Mouse (Mus musculus): ENCODE results near the gene Rpl22. TPM values are rescaled to one million over a fixed set of nuclear protein-coding genes. Genes with fewer than 3 reads are reported as not detected.

The Rpl22 gene
- polyA plus RNA-seq, 1 experiment from 2014 or later, result 161 TPM

DNA sequence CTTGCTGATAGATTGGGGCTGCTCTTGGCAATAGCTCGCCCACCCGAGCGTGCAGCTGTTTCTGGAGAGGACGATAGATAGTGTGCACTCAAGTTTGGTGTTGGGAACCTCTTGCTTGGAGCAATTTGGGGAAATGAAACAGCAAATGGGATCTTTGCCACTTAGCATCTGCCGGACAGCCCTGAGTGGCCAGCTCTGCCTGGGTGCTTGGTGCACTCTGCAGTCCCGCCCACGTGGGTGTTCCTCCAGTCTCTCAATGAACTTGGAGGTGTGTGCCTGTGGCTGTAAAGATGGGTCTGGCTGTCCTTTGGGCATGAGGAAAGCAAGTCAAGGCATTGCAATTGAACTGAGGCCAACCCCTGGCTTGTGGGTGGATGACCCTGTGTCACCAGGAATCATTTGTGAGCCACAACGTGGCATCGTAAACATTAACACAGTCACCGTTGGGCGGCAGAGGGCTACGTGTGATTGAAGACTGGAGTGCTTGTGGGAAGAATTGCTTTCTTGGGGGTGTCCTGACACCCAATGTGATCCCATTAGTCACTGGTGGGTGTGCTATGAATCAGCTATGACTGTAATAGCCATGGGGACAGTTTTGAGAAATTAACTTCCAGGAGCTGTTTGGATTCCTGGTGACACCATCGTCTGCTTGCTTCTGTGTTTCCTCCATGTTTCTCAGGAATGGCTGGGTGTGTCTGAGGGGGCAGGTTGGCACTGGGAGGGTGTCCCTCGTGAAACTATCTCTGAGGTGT lies 28.5 kb downstream of the Rpl22 start:
- 60% methylated on average over 14 of the region's 14 CpGs for WGBS (ENCODE audit: insufficient replicate concordance)
- Histone ChIP-seq H3K27ac (ENCODE audit: low read length) (no peak overlapping the region), H3K4me1 (ENCODE audit: control insufficient read depth, low read depth, low read length) (no peaks in the 10 kb centered on the region), H3K9me3 (replicated peaks; ENCODE audit: control insufficient read depth, low read length) (no peaks in the 10 kb centered on the region), H3K36me3 (ENCODE audit: control insufficient read depth, insufficient read depth) (no peaks in the 10 kb centered on the region), H3K9ac (ENCODE audit: low read depth, low read length) (no peak overlapping the region), H3K27me3 (ENCODE audit: control insufficient read depth, insufficient read depth, low read depth, low read length) (peaks cover 21% of the 10 kb centered on the region), H3K4me3 (ENCODE audit: low read depth, low read length) (no peak overlapping the region), H3K4me2 (ENCODE audit: low read depth, low read length) (no peak overlapping the region)
- no peak for ATAC-seq (ENCODE audit: low read depth)

DNA sequence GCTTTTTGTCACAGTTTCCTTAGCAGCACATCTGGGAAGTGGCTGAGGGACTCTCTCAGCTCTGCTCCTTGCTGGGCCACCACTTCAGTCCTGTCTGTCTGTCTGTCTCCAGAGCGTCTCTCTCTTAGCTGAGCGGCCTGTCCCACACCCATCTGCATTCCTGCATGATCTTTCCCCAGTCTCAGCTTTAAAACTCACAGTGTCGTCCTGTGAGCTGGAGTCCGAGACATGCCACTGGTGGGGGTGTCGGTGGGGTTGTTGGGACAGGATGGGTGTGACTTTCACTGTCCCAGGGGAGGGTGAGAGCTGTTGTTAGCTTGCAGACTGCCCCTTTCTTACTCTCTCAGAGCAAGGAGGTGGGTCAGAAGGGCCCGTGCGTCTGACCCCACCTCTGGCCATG lies 30.1 kb downstream of the Rpl22 start:
- no peak overlapping the region for H3K9ac ChIP-seq (ENCODE audit: low read depth, low read length)
- no peaks in the 10 kb centered on the region for H3K36me3 ChIP-seq (ENCODE audit: control insufficient read depth, insufficient read depth)
- no peak overlapping the region for H3K27ac ChIP-seq (ENCODE audit: low read length)
- no peaks in the 10 kb centered on the region; the same call in 1 of the 2 replicates for H3K4me1 ChIP-seq (ENCODE audit: control insufficient read depth, low read depth, low read length)
- WGBS (ENCODE audit: insufficient replicate concordance), result 52% methylated on average over 7 of the region's 7 CpGs
- H3K4me3 ChIP-seq (ENCODE audit: low read depth, low read length), result no peak overlapping the region
- no peak for ATAC-seq (ENCODE audit: low read depth)
- peaks cover 15% of the 10 kb centered on the region; the same call in 1 of the 2 replicates for H3K27me3 ChIP-seq (ENCODE audit: control insufficient read depth, insufficient read depth, low read depth, low read length)
- no peaks in the 10 kb centered on the region for H3K9me3 ChIP-seq (replicated peaks; ENCODE audit: control insufficient read depth, low read length)
- no peak overlapping the region for H3K4me2 ChIP-seq (ENCODE audit: low read depth, low read length)

DNA sequence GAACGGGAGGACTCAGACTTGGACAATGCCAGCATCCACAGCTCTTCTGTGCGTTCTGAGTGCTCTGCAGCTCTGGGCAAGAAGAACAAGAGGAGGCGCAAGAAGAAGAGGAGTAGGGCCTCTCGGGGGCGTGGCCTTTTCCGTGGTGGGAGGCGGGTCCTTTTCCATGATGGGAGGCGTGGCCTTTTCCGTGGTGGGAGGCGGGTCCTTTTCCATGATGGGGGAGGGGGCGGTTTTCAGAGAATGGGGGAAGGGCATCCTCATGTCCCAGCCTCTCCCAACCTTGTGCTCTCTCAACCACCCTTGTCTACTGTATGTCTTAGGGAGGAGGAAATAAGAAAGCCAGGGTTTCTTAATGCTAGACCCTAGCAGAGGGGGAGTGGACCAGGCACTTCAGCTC lies 34.2 kb downstream of the Rpl22 start:
- Histone ChIP-seq H3K27ac (ENCODE audit: low read length) (no peak overlapping the region), H3K4me3 (ENCODE audit: low read depth, low read length) (no peak overlapping the region), H3K4me1 (ENCODE audit: control insufficient read depth, low read depth, low read length) (peaks cover 5% of the 10 kb centered on the region), H3K27me3 (ENCODE audit: control insufficient read depth, insufficient read depth, low read depth, low read length) (peaks cover 5% of the 10 kb centered on the region; the same call in 1 of the 2 replicates), H3K9ac (ENCODE audit: low read depth, low read length) (no peak overlapping the region), H3K4me2 (ENCODE audit: low read depth, low read length) (no peak overlapping the region), H3K36me3 (ENCODE audit: control insufficient read depth, insufficient read depth) (no peaks in the 10 kb centered on the region), H3K9me3 (replicated peaks; ENCODE audit: control insufficient read depth, low read length) (no peaks in the 10 kb centered on the region)
- WGBS (ENCODE audit: insufficient replicate concordance), result 8% methylated on average over 11 of the region's 11 CpGs
- ATAC-seq (ENCODE audit: low read depth), result no peak

DNA sequence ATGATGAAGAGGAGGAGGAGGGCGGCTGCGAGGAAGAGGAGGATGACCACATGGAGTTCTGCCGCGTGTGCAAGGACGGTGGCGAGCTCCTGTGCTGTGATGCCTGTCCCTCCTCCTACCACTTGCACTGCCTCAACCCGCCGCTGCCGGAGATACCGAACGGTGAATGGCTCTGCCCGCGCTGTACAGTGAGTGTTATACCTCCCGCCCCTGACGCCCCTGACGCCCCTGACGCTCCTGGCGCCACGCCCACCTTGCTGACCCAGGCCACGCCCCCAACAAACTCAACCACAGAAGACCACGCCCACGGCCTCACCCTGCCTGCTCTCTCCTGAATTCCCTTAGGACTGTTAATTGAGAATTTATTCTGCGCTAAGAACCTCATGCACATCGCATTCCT lies 35.3 kb downstream of the Rpl22 start:
- peaks cover 5% of the 10 kb centered on the region for H3K4me1 ChIP-seq (ENCODE audit: control insufficient read depth, low read depth, low read length)
- H3K9me3 ChIP-seq (replicated peaks; ENCODE audit: control insufficient read depth, low read length), result no peaks in the 10 kb centered on the region
- H3K27me3 ChIP-seq (ENCODE audit: control insufficient read depth, insufficient read depth, low read depth, low read length), result peaks cover 5% of the 10 kb centered on the region; the same call in 1 of the 2 replicates
- no peak overlapping the region for H3K9ac ChIP-seq (ENCODE audit: low read depth, low read length)
- WGBS (ENCODE audit: insufficient replicate concordance), result 4% methylated on average over 24 of the region's 24 CpGs
- H3K27ac ChIP-seq (ENCODE audit: low read length), result no peak overlapping the region
- H3K4me2 ChIP-seq (ENCODE audit: low read depth, low read length), result peak overlapping the region; percentile 36
- peak overlapping the region; percentile 13; the same call in 1 of the 2 replicates for H3K4me3 ChIP-seq (ENCODE audit: low read depth, low read length)
- no peaks in the 10 kb centered on the region for H3K36me3 ChIP-seq (ENCODE audit: control insufficient read depth, insufficient read depth)
- ATAC-seq (ENCODE audit: low read depth), result peak; percentile 14; the same call in 1 of the 2 replicates

DNA sequence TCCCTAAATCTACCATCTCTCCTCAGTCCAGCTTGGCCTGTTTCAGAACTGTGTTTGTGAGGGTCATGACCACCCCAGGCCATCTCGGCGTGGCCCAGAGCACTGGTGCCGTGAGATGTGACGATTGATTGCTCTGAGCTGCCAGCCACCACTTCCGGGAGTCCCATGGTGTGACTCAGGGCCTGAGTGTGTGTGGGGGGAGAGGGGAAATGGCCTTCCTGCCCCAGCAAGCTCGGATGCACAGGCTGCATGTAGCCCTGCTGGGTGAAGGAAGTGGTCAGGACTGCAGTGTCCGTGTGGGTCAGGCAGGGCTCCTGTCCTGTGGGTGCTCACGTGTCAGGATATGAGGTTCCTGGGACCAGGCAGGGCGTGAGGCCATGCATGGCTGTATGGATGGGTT lies 36.6 kb downstream of the Rpl22 start:
- peaks cover 5% of the 10 kb centered on the region for H3K4me1 ChIP-seq (ENCODE audit: control insufficient read depth, low read depth, low read length)
- no peaks in the 10 kb centered on the region for H3K9me3 ChIP-seq (replicated peaks; ENCODE audit: control insufficient read depth, low read length)
- H3K9ac ChIP-seq (ENCODE audit: low read depth, low read length), result no peak overlapping the region
- no peaks in the 10 kb centered on the region for H3K36me3 ChIP-seq (ENCODE audit: control insufficient read depth, insufficient read depth)
- H3K27me3 ChIP-seq (ENCODE audit: control insufficient read depth, insufficient read depth, low read depth, low read length), result peaks cover 5% of the 10 kb centered on the region; the same call in 1 of the 2 replicates
- H3K4me3 ChIP-seq (ENCODE audit: low read depth, low read length), result no peak overlapping the region
- 13% methylated on average over 9 of the region's 9 CpGs for WGBS (ENCODE audit: insufficient replicate concordance)
- H3K4me2 ChIP-seq (ENCODE audit: low read depth, low read length), result no peak overlapping the region
- ATAC-seq (ENCODE audit: low read depth), result 0 out of 2 replicates have a peak, but pooled peaks have one; percentile 3
- H3K27ac ChIP-seq (ENCODE audit: low read length), result no peak overlapping the region

DNA sequence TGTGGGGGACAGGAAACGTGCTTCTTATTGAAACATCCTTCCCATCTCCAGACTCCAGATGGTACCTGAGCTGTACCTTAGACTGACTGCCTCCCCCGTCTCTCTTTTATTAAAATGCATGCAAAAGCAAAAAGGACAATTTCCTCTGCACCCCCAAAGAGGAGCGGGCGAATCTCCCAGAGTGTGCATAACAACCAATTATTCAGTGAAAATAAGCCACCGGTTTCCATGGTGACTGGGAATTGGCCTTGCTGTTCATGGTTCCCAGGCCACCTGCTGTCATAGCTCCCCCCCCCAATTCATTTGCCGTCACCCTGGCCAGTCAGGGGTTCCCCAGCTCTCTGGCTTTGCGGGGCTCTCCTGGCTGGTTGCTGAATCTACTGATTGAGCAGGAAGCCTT lies 39.7 kb downstream of the Rpl22 start:
- no peaks in the 10 kb centered on the region for H3K36me3 ChIP-seq (ENCODE audit: control insufficient read depth, insufficient read depth)
- no peaks in the 10 kb centered on the region for H3K9me3 ChIP-seq (replicated peaks; ENCODE audit: control insufficient read depth, low read length)
- peaks cover 5% of the 10 kb centered on the region for H3K4me1 ChIP-seq (ENCODE audit: control insufficient read depth, low read depth, low read length)
- 54% methylated on average over 7 of the region's 7 CpGs for WGBS (ENCODE audit: insufficient replicate concordance)
- ATAC-seq (ENCODE audit: low read depth), result no peak
- H3K4me2 ChIP-seq (ENCODE audit: low read depth, low read length), result no peak overlapping the region
- H3K4me3 ChIP-seq (ENCODE audit: low read depth, low read length), result no peak overlapping the region
- H3K27ac ChIP-seq (ENCODE audit: low read length), result no peak overlapping the region
- H3K9ac ChIP-seq (ENCODE audit: low read depth, low read length), result no peak overlapping the region
- H3K27me3 ChIP-seq (ENCODE audit: control insufficient read depth, insufficient read depth, low read depth, low read length), result peaks cover 4% of the 10 kb centered on the region; the same call in 1 of the 2 replicates

DNA sequence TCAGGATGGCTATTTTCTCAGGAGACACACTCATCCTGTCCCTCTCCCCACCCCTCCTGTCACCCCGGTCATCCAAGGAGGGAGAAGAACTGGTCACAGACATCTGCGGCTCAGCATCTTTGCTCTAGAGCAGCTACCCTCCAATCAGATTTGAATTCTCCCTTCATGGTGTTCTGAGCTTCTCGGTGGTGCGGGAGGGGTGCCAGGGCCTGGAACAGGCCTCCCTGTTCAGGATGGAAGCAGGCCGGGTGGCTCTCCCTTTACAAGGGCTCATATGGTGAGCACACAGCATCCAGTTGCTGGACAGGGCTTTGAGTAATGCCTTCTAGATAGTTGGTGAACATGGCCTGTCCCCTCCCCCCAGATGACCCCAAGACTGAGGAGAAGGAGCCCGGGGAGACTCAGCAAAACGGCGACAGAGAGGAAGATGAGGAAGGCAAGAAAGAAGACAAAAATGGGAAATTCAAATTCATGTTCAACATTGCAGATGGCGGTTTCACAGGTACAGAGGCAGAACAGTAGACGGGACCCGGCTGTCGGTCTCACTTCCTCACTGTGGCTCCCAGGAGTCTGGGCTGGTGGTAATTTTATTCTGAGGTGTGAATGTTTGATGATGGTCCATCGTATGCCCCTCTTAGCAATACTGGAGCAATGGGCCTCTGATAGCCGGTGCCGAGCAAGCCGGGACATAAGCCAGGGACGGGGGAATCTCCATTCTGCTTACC lies 57.1 kb downstream of the Rpl22 start:
- H3K4me1 ChIP-seq (ENCODE audit: control insufficient read depth, low read depth, low read length), result no peaks in the 10 kb centered on the region
- no peak overlapping the region for H3K27ac ChIP-seq (ENCODE audit: low read length)
- no peak overlapping the region for H3K4me2 ChIP-seq (ENCODE audit: low read depth, low read length)
- no peaks in the 10 kb centered on the region for H3K9me3 ChIP-seq (replicated peaks; ENCODE audit: control insufficient read depth, low read length)
- no peak overlapping the region for H3K9ac ChIP-seq (ENCODE audit: low read depth, low read length)
- no peaks in the 10 kb centered on the region for H3K36me3 ChIP-seq (ENCODE audit: control insufficient read depth, insufficient read depth)
- H3K27me3 ChIP-seq (ENCODE audit: control insufficient read depth, insufficient read depth, low read depth, low read length), result no peaks in the 10 kb centered on the region
- no peak for ATAC-seq (ENCODE audit: low read depth)
- 71% methylated on average over 17 of the region's 17 CpGs for WGBS (ENCODE audit: insufficient replicate concordance)
- H3K4me3 ChIP-seq (ENCODE audit: low read depth, low read length), result no peak overlapping the region
